Mouse (Mus musculus) layer of hippocampus, adult 6 months (tissue): Measurements from ENCODE around the gene Frmd7. TPM values are rescaled to one million over a fixed set of nuclear protein-coding genes. Genes with fewer than 3 reads are reported as not detected.

Experiments
- long read RNA-seq, 2 experiments: library from polyadenylated mRNA; unstranded; transcript quantifications; one replicate each; pipeline ENCODE4 v2.0.0; 2019 to 2020
- polyA plus RNA-seq: library from polyadenylated mRNA; unstranded; fragments of <200 nt; fragmentation: Nextera tagmentation; gene quantifications from 2 replicates; pipeline ENCODE4 v1.2.3, GENCODE M21; 2021

Frmd7 gene
- polyA plus RNA-seq, result 1.0 TPM in 2 replicates
- long read RNA-seq, experiment 1, partial matches to known transcripts, result 0 of 1 reads
- long read RNA-seq, experiment 1, other reads (novel, unspliced or antisense), result 1 of 1 reads
- long read RNA-seq, experiment 2, transcript Frmd7-201 (12 exons, 2,112 nt), result major isoform, 8 of 14 reads
- long read RNA-seq, experiment 2, partial matches to known transcripts, result 0 of 14 reads
- long read RNA-seq, experiment 2, other reads (novel, unspliced or antisense), result 6 of 14 reads

GRCm38 (mm10) chrX:50942610-50943009 lies at the start of gene Frmd7:
Gene Frmd7, minus strand, starts transcription at chrX:50942710.

Other genes with a start within 250 kb of the Frmd7 start
- gene Stk26, start 101.7 kb downstream of the Frmd7 start, polyA plus RNA-seq, result 0.98 and 1.1 TPM in 2 replicates
- gene Rap2c, start 75.3 kb upstream of the Frmd7 start, polyA plus RNA-seq, result 3.5 and 3.9 TPM in 2 replicates